Mouse (Mus musculus) G1E (cell line): ENCODE measurements around the gene Epha3.

Experiments
- CTCF ChIP-seq: IDR thresholded peaks from 2 replicates; pipeline ENCODE4 v1.5.1; 2012; ENCODE audit warnings: low read depth, low read length, inconsistent platforms, mixed read lengths
- GATA1 ChIP-seq: IDR thresholded peaks from 2 replicates; pipeline ENCODE4 v1.6.1; 2012; ENCODE audit warnings: borderline replicate concordance, low read length, inconsistent platforms, mixed read lengths

GRCm38 (mm10) chr16:63642641-63643040 lies 221.3 kb downstream of the Epha3 start:
- TF ChIP-seq CTCF (no peak), GATA1 (no peak)
